Mouse (Mus musculus) C2C12 (cell line): Measurements from ENCODE around the gene H2-Ab1. TPM values are rescaled to one million over a fixed set of nuclear protein-coding genes. Genes with fewer than 3 reads are reported as not detected.
"Not testable (repeated sequence)": the region's sequence is repeated elsewhere in the genome, so short reads cannot be mapped to it uniquely, and the experiment has no call there.

Source experiments
- H3K27me3 ChIP-seq: one replicate; pipeline ENCODE4 v1.6.1; 2011; ENCODE audit not compliant: control insufficient read depth, insufficient read depth, insufficient read length
- H3K36me3 ChIP-seq: one replicate; pipeline ENCODE4 v1.6.1; 2011; ENCODE audit not compliant: control insufficient read depth, insufficient read depth
- H3K4me3 ChIP-seq: one replicate; pipeline ENCODE4 v1.5.1; 2011; ENCODE audit warnings: mild to moderate bottlenecking, control low read depth; ENCODE audit not compliant: poor library complexity, insufficient read depth, severe bottlenecking
- H3K79me2 ChIP-seq: one replicate; pipeline ENCODE4 v1.6.1; 2011; ENCODE audit not compliant: control insufficient read depth, insufficient read depth
- H3K79me3 ChIP-seq: one replicate; pipeline ENCODE4 v1.6.1; 2011; ENCODE audit warnings: low read depth, control low read depth
- H3ac ChIP-seq: one replicate; pipeline ENCODE3; 2011; ENCODE audit warnings: low read depth; ENCODE audit not compliant: control insufficient read depth, insufficient read length
- CEBPB ChIP-seq: IDR thresholded peaks from one replicate; pipeline ENCODE4 v1.6.1; 2011; ENCODE audit warnings: low read depth, mild to moderate bottlenecking, control low read depth, moderate library complexity
- CTCF ChIP-seq: IDR thresholded peaks from one replicate; pipeline ENCODE4 v1.5.1; 2011; ENCODE audit not compliant: control insufficient read depth, insufficient read depth, insufficient read length
- FOSL1 ChIP-seq: IDR thresholded peaks from one replicate; pipeline ENCODE4 v1.8.0; 2011; ENCODE audit warnings: mild to moderate bottlenecking, low read length; ENCODE audit not compliant: poor library complexity, insufficient read depth, severe bottlenecking
- MAX ChIP-seq: IDR thresholded peaks from one replicate; pipeline ENCODE4 v1.6.1; 2011; ENCODE audit warnings: mild to moderate bottlenecking, control low read depth
- MYOD1 ChIP-seq: IDR thresholded peaks from one replicate; pipeline ENCODE4 v1.6.1; 2011; ENCODE audit warnings: low read depth; ENCODE audit not compliant: control insufficient read depth, insufficient read length
- MYOG ChIP-seq: IDR thresholded peaks from one replicate; pipeline ENCODE4 v1.6.1; 2011; ENCODE audit not compliant: control insufficient read depth, insufficient read length; ENCODE audit errors: extremely low read depth
- USF1 ChIP-seq: IDR thresholded peaks from one replicate; pipeline ENCODE4 v1.6.1; 2011; ENCODE audit warnings: low read depth, mild to moderate bottlenecking, control low read depth, moderate library complexity
- polyA plus RNA-seq: library from polyadenylated mRNA; unstranded; fragments of >200 nt; fragmentation: generic; extraction: Trizol; gene quantifications from one replicate; pipeline ENCODE4 v1.2.1, GENCODE M21; 2012; ENCODE audit warnings: missing spikeins

Gene H2-Ab1
- polyA plus RNA-seq, 1 experiment = not detected

DNA sequence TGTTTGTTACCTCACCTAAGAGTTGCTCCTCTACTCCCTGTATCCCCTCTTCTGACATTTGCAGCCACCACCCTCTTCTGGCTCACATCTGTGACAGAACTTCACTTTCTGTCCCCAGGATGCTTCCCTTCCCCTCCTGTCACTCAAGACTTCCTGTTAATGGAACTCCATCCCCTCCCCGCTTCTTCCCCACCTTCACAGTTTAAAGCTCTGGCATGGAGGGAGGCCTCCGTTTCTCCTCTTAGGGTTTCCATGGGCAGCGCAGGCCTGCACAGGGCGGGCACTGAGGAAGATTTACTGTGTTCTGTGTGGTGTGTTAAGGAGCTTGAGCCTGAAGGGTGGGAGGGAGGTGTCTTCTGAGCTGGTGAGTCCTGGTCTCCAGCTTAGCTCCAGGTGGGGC, 50.7 kb downstream of the H2-Ab1 start:
- H3K79me3 ChIP-seq = no peaks in the 10 kb centered on the region
- H3K4me3 ChIP-seq = no peak overlapping the region
- H3K27me3 ChIP-seq = peaks cover 8% of the 10 kb centered on the region
- H3K79me2 ChIP-seq = no peaks in the 10 kb centered on the region
- no peak overlapping the region for H3ac ChIP-seq
- H3K36me3 ChIP-seq = no peaks in the 10 kb centered on the region
- TF ChIP-seq USF1 (no peak), CEBPB (no peak), MYOG (no peak), MAX (no peak), MYOD1 (no peak), FOSL1 (no peak), CTCF (no peak)

DNA sequence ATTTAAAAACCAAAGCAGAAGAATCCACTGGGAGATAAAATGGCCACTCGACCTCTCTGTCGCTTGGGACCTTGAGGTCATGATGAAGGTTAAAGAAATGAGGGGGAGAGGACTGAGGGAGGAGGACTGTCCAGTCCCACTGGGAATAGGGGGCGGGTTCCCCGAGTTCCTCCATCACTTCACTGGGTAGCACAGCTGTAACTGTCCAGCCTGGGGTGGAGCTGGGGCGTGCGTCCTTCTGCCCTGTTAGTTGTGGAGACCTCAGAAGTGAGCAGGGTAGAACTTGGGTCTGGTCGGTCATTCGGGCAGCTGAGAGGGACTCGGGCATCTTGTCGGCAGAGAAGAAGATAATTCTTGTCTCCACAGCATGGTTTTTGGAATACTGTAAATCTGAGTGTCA, 51.7 kb downstream of the H2-Ab1 start:
- no peak for TF ChIP-seq CEBPB
- no peak for TF ChIP-seq MYOD1
- no peak for TF ChIP-seq USF1
- TF ChIP-seq FOSL1 = no peak
- no peak for TF ChIP-seq MYOG
- no peak for TF ChIP-seq CTCF
- TF ChIP-seq MAX = no peak
- H3ac ChIP-seq = no peak overlapping the region
- peaks cover 9% of the 10 kb centered on the region for H3K27me3 ChIP-seq
- no peaks in the 10 kb centered on the region for H3K79me3 ChIP-seq
- H3K79me2 ChIP-seq = no peaks in the 10 kb centered on the region
- H3K36me3 ChIP-seq = no peaks in the 10 kb centered on the region
- H3K4me3 ChIP-seq = no peak overlapping the region

DNA sequence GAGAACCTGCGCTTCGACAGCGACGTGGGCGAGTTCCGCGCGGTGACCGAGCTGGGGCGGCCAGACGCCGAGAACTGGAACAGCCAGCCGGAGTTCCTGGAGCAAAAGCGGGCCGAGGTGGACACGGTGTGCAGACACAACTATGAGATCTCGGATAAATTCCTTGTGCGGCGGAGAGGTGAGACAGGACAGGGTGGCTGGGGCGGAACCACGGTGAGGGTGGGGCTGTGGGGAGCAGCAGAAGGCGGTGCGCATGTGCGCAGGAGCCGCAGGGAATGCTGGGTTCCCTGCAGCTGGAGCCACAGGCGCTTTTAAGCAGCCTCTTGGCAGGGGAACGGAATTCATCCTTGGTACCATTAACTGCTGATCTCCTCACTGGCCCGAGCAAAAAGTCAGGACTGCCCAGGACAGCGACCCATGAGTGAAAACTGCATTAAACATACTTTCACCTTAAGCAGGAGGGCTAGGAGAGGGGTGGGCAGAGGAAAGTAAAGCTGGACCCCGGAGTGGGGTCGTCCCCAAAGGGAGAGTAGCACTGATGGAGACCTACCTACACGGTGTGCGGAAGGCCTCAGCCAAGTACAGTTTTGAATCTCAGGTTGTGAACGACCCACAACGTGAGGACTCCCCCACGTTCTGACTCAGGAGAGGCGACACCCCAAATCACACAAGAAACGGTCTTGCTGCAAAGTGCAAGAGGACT, 52.3 kb downstream of the H2-Ab1 start:
- Histone ChIP-seq H3K79me3 (no peaks in the 10 kb centered on the region), H3K27me3 (peaks cover 11% of the 10 kb centered on the region), H3ac (no peak overlapping the region), H3K4me3 (no peak overlapping the region), H3K79me2 (no peaks in the 10 kb centered on the region), H3K36me3 (no peaks in the 10 kb centered on the region)
- no peak for TF ChIP-seq CEBPB
- no peak for TF ChIP-seq MYOG
- no peak for TF ChIP-seq FOSL1
- no peak for TF ChIP-seq MAX
- TF ChIP-seq MYOD1 = no peak
- TF ChIP-seq USF1 = no peak
- no peak for TF ChIP-seq CTCF

DNA sequence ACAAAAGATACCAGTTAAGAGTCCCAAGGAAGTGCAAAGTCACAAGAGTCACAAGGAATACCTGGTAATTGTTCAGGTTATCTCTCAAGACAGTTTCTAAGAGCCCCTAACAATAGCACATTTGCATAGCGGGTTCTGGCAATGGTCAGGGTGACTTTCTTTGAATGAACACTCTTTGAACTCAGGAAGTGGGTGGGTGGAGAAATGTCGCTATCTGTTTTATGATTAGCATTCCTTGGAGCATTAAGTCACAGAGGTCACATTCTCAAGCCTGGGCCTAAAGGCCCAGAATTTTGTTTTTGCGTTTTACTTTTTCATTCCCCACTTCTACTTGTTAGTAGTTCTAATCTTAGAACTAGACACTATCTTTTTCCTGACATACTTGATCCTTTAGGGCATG, 53.0 kb downstream of the H2-Ab1 start:
- H3K79me2 ChIP-seq, H3K36me3 ChIP-seq, H3K79me3 ChIP-seq, H3K4me3 ChIP-seq, H3ac ChIP-seq: not testable (repeated sequence)
- H3K27me3 ChIP-seq = peaks cover 11% of the 10 kb centered on the region

DNA sequence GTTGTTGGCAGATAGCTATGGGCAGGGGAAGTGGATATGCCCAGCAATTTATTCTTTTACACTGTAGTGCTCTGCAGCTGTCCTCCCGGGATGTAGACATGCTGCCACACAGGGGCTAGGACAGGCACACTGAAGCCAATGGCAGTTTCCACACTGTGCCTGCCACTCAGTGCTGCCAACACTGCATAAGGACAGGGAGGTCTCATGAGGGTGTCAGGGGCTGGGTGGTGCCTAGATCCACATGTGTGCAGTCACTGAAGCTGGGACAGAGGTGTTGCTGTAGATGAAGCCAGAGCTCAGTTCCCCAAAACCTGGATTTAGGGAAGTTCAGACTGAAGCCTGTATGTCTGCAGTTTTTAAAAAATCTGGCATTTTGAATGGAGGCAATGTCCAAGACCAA, 54.7 kb downstream of the H2-Ab1 start:
- Histone ChIP-seq H3K4me3 (no peak overlapping the region), H3K79me3 (no peaks in the 10 kb centered on the region), H3K27me3 (peaks cover 11% of the 10 kb centered on the region), H3K79me2 (no peaks in the 10 kb centered on the region), H3ac (no peak overlapping the region), H3K36me3 (no peaks in the 10 kb centered on the region)
- no peak for TF ChIP-seq FOSL1
- no peak for TF ChIP-seq CEBPB
- no peak for TF ChIP-seq MYOG
- TF ChIP-seq CTCF = no peak
- no peak for TF ChIP-seq USF1
- no peak for TF ChIP-seq MAX
- no peak for TF ChIP-seq MYOD1

DNA sequence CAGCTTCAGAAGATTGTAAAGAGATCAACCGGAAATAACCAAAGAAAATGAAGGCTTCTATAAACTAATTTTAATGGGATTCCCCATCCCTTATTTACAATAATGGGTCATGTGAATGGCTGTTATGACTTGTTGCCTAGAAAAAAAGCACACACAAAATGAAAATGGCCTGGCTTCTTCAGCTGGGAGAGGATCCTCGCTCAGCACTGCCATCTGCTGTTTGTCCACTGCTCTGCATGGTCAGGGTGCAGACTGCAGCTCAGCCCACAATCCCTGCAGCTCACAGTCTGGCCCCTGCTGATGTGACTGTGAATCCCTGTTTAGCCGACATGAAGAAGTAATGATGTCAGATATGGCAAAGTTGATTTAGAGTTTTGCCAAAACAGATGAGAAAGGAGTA, 55.9 kb downstream of the H2-Ab1 start:
- no peak overlapping the region for H3ac ChIP-seq
- H3K4me3 ChIP-seq = no peak overlapping the region
- H3K79me3 ChIP-seq = no peaks in the 10 kb centered on the region
- H3K36me3 ChIP-seq = no peaks in the 10 kb centered on the region
- TF ChIP-seq USF1 = no peak
- TF ChIP-seq CTCF = peak; percentile 75
- TF ChIP-seq MYOG = no peak
- TF ChIP-seq MYOD1 = no peak
- TF ChIP-seq CEBPB = no peak
- no peak for TF ChIP-seq MAX
- no peak for TF ChIP-seq FOSL1
- peaks cover 11% of the 10 kb centered on the region for H3K27me3 ChIP-seq
- H3K79me2 ChIP-seq = no peaks in the 10 kb centered on the region
